Mouse (Mus musculus) E14TG2a.4 (cell line): Measurements from ENCODE around the gene Cmip.

Source experiments
- CTCF ChIP-seq: conservative IDR thresholded peaks from 2 replicates; pipeline ENCODE4 v1.5.1; 2014; ENCODE audit warnings: low read length
- NANOG ChIP-seq: IDR thresholded peaks from 2 replicates; pipeline ENCODE4 v1.6.1; 2014; ENCODE audit warnings: borderline replicate concordance, low read length, mixed read lengths

GRCm38 (mm10) chr8:117267403-117268129 lies 10.7 kb downstream of the Cmip start:
- TF ChIP-seq CTCF (no peak), NANOG (no peak)
